Mouse (Mus musculus) intestine, postnatal 0 days (tissue): ENCODE measurements at regions not wholly inside any gene's neighbourhood (a gene's known extent, or its start where the extent isn't known, plus 50 kb on each side); places are given as distances from the start of the nearest gene placed in this dataset.

Source experiments
- ATAC-seq: fragments of 200-750 bp; cut with Nextera tagmentation; 2 replicates; pipeline ENCODE4 v1.8.0; 2017; ENCODE audit warnings: mild to moderate bottlenecking, moderate TSS enrichment, moderate library complexity
- H3K27ac ChIP-seq: fragments of 300-500 bp; sonication (generic); 2 replicates; pipeline ENCODE4 v1.5.1; 2014; ENCODE audit warnings: mild to moderate bottlenecking, low read depth, low read length, moderate library complexity
- H3K27me3 ChIP-seq: fragments of 300-500 bp; sonication (generic); replicated peaks from 2 replicates; pipeline ENCODE4 v1.6.1; 2014; ENCODE audit warnings: low read length, mixed read lengths; ENCODE audit not compliant: control insufficient read depth, insufficient read depth
- H3K36me3 ChIP-seq: fragments of 300-500 bp; sonication (generic); 2 replicates; pipeline ENCODE4 v1.6.1; 2014; ENCODE audit warnings: mild to moderate bottlenecking, moderate library complexity; ENCODE audit not compliant: control insufficient read depth, insufficient read depth
- H3K4me1 ChIP-seq: fragments of 300-500 bp; sonication (generic); replicated peaks from 2 replicates; pipeline ENCODE4 v1.6.1; 2014; ENCODE audit warnings: antibody characterized with exemption, low read length, mixed read lengths; ENCODE audit not compliant: control insufficient read depth, insufficient read depth
- H3K4me2 ChIP-seq: fragments of 300-500 bp; sonication (generic); replicated peaks from 2 replicates; pipeline ENCODE4 v1.6.1; 2014; ENCODE audit warnings: low read depth, mild to moderate bottlenecking, moderate library complexity
- H3K4me3 ChIP-seq: fragments of 300-500 bp; sonication (generic); 2 replicates; pipeline ENCODE4 v1.5.1; 2014; ENCODE audit warnings: low read depth, low read length
- H3K9ac ChIP-seq: fragments of 300-500 bp; sonication (generic); 2 replicates; pipeline ENCODE4 v1.6.1; 2014; ENCODE audit warnings: mild to moderate bottlenecking, low read depth, low read length
- H3K9me3 ChIP-seq: fragments of 300-500 bp; sonication (generic); 2 replicates; pipeline ENCODE4 v1.6.1; 2016; ENCODE audit warnings: mixed run types; ENCODE audit not compliant: control insufficient read depth
- CTCF ChIP-seq: sonication (generic); IDR thresholded peaks from 2 replicates; pipeline ENCODE4 v1.5.1; 2016; ENCODE audit warnings: low read depth, mild to moderate bottlenecking, control low read depth, antibody characterized with exemption, moderate library complexity
- WGBS: fragments of 180-500 bp; shearing (Covaris S2); extraction: QIAGEN DNeasy Blood & Tissue Kit; methylation state at CpG from one replicate; pipeline ENCODE4 v1.1.7; 2014; 5-methylcytosine and 5-hydroxymethylcytosine counted together

DNA sequence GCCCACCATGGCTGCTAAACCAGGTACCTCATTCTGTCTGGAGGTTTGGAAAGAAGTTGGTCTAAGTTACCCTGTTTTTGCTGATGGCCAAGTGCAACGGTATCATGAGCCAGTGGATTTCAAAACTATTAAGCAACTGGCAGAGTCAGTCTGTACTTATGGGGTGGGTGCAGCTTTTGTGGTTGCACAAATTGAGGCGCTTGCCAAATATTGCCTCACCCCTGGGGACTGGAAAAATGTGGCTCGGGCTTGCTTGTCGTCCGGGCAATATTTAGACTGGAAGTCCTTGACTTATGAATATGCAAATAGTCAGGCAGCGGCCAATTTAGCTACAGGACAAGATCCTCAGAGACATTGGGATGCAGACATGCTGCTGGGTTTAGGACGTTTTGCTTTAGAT, 110.2 kb downstream of the Olfr164 start:
- ATAC-seq: no peak
- Histone ChIP-seq H3K4me2 (no peak overlapping the region), H3K9me3 (no peaks in the 10 kb centered on the region), H3K4me3 (no peak overlapping the region), H3K27ac (no peak overlapping the region), H3K4me1 (no peaks in the 10 kb centered on the region), H3K9ac (no peak overlapping the region), H3K36me3 (no peaks in the 10 kb centered on the region), H3K27me3 (no peaks in the 10 kb centered on the region)
- no peak for TF ChIP-seq CTCF
- 85% methylated on average over 7 of the region's 7 CpGs for WGBS

DNA sequence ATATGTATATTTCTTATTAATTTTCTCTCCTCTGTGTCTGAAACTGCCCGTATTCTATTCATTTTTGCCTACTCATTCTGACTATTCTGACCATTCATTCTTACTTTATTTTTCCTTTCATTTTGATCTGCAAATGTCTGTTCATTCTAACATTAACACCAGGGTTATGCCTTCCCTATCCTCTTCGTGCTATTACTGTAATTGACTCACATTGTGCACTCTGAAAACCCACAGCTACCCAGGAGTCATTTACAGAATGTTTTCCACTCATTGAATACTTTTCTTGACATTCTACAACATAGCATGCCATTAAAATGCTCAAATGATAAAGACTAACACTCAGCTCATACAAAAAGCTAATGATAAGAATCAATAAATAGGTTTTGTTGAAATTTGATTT, 112.9 kb downstream of the Olfr164 start:
- WGBS: 64% methylated on average over 2 of the region's 2 CpGs
- ATAC-seq: no peak
- Histone ChIP-seq H3K4me1 (no peaks in the 10 kb centered on the region), H3K27ac (no peak overlapping the region), H3K4me2 (no peak overlapping the region), H3K27me3 (no peaks in the 10 kb centered on the region), H3K9ac (no peak overlapping the region), H3K4me3 (no peak overlapping the region), H3K36me3 (no peaks in the 10 kb centered on the region), H3K9me3 (no peaks in the 10 kb centered on the region)
- TF ChIP-seq CTCF: no peak

DNA sequence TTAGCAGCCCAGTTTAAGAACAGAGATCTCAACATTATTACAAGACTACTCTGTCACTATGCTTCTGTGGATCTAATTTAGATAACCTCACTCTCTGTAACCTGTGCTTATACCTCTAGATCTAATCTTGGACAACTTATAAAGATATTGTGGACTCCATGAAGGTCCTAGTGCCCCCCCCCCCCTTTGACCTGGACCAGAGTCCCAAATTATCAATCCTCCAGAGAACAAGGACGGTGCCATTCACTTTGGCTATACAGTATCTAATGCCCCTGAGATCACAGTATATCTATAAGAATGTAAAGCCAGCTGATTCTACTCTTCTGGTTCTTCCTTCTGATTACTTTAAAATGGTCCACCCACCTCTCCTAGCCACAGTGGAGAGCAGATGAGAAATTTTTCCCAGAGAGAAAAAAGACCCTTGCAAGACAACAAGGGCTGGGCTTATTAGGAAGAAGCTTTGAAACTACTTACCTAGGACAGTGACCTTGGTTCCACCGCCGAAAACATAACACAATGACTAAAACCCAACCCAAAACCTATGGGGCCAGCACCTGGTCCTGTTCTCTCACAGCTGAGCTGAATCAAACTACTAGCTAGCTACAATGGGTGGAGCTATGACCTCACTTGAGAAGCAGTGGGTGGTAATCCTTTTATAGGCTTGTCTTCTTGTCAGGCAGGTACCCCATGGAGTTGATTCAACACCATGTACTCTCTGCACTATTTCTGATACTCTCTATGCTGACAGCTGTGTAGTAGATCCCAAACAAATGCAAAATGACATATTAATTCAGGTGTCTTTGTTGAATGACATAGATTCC, 113.9 kb downstream of the Olfr164 start:
- TF ChIP-seq CTCF: no peak
- H3K4me1 ChIP-seq: no peaks in the 10 kb centered on the region
- H3K27me3 ChIP-seq: no peaks in the 10 kb centered on the region
- no peak overlapping the region for H3K27ac ChIP-seq
- H3K4me2 ChIP-seq: no peak overlapping the region
- WGBS: 66% methylated on average over 3 of the region's 3 CpGs
- H3K9me3 ChIP-seq: no peaks in the 10 kb centered on the region
- no peak overlapping the region for H3K4me3 ChIP-seq
- H3K36me3 ChIP-seq: no peaks in the 10 kb centered on the region
- ATAC-seq: no peak
- no peak overlapping the region for H3K9ac ChIP-seq

DNA sequence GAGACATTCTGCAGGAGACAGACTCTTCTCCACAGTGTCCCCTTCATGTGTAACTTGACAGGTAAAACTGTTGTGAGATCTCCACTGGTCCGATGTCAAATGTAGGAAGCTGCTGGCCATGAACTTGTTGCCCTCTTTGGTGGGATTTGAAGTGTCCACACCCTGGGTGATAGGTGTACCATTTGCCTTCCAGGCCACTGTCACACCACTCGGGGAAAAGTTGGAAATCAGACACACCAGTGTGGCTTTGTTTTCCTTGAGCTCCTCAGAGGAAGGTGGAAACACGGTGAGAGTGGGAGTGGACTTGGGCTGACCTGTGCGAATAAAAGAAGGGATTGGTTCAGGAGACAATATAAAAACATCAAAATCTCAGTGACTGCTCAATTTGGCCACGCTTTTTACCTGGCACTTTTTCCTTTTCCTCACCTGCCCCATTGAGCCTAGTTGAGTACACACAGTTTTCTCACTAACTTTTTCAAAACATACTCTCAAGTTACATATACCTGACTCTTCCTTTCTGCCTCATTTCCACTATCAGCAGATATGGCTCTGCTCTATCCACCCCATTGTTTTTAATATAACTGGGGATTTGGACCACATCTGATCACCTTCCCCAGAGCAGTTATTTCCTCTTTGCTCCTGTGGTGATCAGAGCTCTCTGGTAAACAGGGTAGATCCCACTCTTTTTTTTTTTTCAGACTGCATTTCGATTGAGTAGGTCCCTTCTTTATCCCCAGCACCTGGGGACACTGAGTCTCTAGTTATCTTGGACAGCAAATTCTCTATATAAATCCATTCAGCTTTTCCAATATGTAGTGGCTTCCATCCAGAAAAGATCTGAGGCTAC, 115.1 kb downstream of the Olfr164 start:
- 62% methylated on average over 6 of the region's 6 CpGs for WGBS
- no peak for ATAC-seq
- H3K4me3 ChIP-seq: no peak overlapping the region

DNA sequence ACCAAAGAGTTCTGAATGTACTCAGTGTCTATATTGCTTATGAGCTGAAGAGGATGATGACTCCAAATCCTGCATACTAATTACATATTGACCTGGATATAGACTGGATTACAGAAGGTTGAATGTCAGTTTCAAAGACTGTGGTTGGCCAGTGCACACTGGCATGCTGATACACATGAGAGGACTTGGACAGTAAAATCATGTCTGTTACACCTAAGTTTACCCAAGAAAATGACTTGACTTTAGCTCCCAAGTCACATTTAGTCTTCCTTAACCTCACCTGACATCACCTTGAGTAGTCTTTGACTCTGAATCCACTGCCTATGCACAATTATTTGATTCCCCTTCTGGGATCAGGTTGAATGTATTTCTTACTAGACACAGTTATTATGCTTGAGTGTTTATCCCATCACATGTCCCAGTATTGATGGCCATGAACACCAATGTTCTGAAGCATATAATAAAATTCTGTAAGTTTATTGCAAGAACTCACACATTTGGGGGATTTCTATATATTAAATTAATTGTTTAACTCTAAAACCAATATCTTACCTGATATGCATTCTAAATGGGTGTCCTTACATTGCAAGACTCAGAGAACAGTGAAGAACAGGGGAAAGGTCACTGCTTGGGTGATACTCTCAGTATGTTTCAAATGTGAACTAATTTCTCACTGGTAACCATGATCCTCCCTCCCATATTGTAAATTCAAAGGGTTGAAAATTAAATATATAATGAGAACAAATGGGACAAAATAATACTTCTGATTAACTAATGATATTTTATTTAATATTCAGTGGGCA, 116.0 kb downstream of the Olfr164 start:
- Histone ChIP-seq H3K27ac (no peak overlapping the region), H3K4me2 (no peak overlapping the region), H3K4me1 (no peaks in the 10 kb centered on the region), H3K9me3 (no peaks in the 10 kb centered on the region), H3K27me3 (no peaks in the 10 kb centered on the region), H3K9ac (no peak overlapping the region), H3K36me3 (no peaks in the 10 kb centered on the region), H3K4me3 (no peak overlapping the region)
- no peak for ATAC-seq
- no peak for TF ChIP-seq CTCF

More for the DNA sequence above, 115.1 kb downstream of the Olfr164 start:
- TF ChIP-seq CTCF: no peak
- no peak overlapping the region for H3K4me2 ChIP-seq
- no peaks in the 10 kb centered on the region for H3K27me3 ChIP-seq
- no peaks in the 10 kb centered on the region for H3K36me3 ChIP-seq
- no peak overlapping the region for H3K9ac ChIP-seq
- no peaks in the 10 kb centered on the region for H3K9me3 ChIP-seq
- no peak overlapping the region for H3K27ac ChIP-seq
- no peaks in the 10 kb centered on the region for H3K4me1 ChIP-seq
